Mouse (Mus musculus) C2C12 (cell line): ENCODE measurements around the gene Gucy2f. TPM values are rescaled to one million over a fixed set of nuclear protein-coding genes. Genes with fewer than 3 reads are reported as not detected.
"Not testable (repeated sequence)": the region's sequence is repeated elsewhere in the genome, so short reads cannot be mapped to it uniquely, and the experiment has no call there.

Experiments used
- H3K27me3 ChIP-seq: one replicate; pipeline ENCODE4 v1.6.1; 2011; ENCODE audit not compliant: control insufficient read depth, insufficient read depth, insufficient read length
- H3K36me3 ChIP-seq: one replicate; pipeline ENCODE4 v1.6.1; 2011; ENCODE audit not compliant: control insufficient read depth, insufficient read depth
- H3K4me3 ChIP-seq: one replicate; pipeline ENCODE4 v1.5.1; 2011; ENCODE audit warnings: mild to moderate bottlenecking, control low read depth; ENCODE audit not compliant: poor library complexity, insufficient read depth, severe bottlenecking
- H3K79me2 ChIP-seq: one replicate; pipeline ENCODE4 v1.6.1; 2011; ENCODE audit not compliant: control insufficient read depth, insufficient read depth
- H3K79me3 ChIP-seq: one replicate; pipeline ENCODE4 v1.6.1; 2011; ENCODE audit warnings: low read depth, control low read depth
- H3ac ChIP-seq: one replicate; pipeline ENCODE3; 2011; ENCODE audit warnings: low read depth; ENCODE audit not compliant: control insufficient read depth, insufficient read length
- CEBPB ChIP-seq: IDR thresholded peaks from one replicate; pipeline ENCODE4 v1.6.1; 2011; ENCODE audit warnings: low read depth, mild to moderate bottlenecking, control low read depth, moderate library complexity
- CTCF ChIP-seq: IDR thresholded peaks from one replicate; pipeline ENCODE4 v1.5.1; 2011; ENCODE audit not compliant: control insufficient read depth, insufficient read depth, insufficient read length
- FOSL1 ChIP-seq: IDR thresholded peaks from one replicate; pipeline ENCODE4 v1.8.0; 2011; ENCODE audit warnings: mild to moderate bottlenecking, low read length; ENCODE audit not compliant: poor library complexity, insufficient read depth, severe bottlenecking
- MAX ChIP-seq: IDR thresholded peaks from one replicate; pipeline ENCODE4 v1.6.1; 2011; ENCODE audit warnings: mild to moderate bottlenecking, control low read depth
- MYOD1 ChIP-seq: IDR thresholded peaks from one replicate; pipeline ENCODE4 v1.6.1; 2011; ENCODE audit warnings: low read depth; ENCODE audit not compliant: control insufficient read depth, insufficient read length
- MYOG ChIP-seq: IDR thresholded peaks from one replicate; pipeline ENCODE4 v1.6.1; 2011; ENCODE audit not compliant: control insufficient read depth, insufficient read length; ENCODE audit errors: extremely low read depth
- USF1 ChIP-seq: IDR thresholded peaks from one replicate; pipeline ENCODE4 v1.6.1; 2011; ENCODE audit warnings: low read depth, mild to moderate bottlenecking, control low read depth, moderate library complexity
- long read RNA-seq, 2 experiments: library from polyadenylated mRNA; unstranded; transcript quantifications; one replicate each; pipeline ENCODE4 v2.0.0; 2019 to 2020
- polyA plus RNA-seq: library from polyadenylated mRNA; unstranded; fragments of >200 nt; fragmentation: generic; extraction: Trizol; gene quantifications from one replicate; pipeline ENCODE4 v1.2.1, GENCODE M21; 2012; ENCODE audit warnings: missing spikeins

Gene Gucy2f
- not detected for polyA plus RNA-seq
- long read RNA-seq, experiment 1, result 0 reads
- long read RNA-seq, experiment 2, result 0 reads

DNA sequence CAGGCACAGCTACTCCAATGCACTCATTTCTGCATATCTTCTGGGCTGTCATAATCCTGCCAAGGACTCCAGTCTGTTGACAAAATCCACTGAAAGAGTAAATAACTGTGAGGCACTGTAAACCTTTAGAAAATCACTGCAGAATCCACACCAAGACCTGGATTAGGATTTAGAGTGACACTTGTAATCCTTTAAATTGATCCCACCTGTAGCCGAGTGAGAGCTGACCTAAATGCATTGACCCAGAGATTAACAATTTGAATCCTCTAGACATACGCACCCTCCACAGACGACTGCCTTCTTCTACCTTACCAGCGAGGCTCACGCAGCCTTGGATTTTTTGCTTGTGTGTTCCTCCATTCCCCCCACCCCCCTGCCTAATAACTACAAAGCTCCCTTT, at the start of gene Gucy2f:
Gene Gucy2f, minus strand, starts transcription at position 101 of the 400 bp plus-strand sequence.
- Histone ChIP-seq H3K36me3 (no peaks in the 10 kb centered on the region), H3ac (no peak within 1 kb of the TSS), H3K79me3 (no peaks in the 10 kb centered on the region), H3K27me3 (no peaks in the 10 kb centered on the region), H3K79me2 (no peaks in the 10 kb centered on the region), H3K4me3 (no peak within 1 kb of the TSS)
- TF ChIP-seq FOSL1, result no peak
- no peak for TF ChIP-seq USF1
- no peak for TF ChIP-seq MAX
- no peak for TF ChIP-seq CEBPB
- TF ChIP-seq MYOG, result no peak
- no peak for TF ChIP-seq MYOD1
- TF ChIP-seq CTCF, result no peak

DNA sequence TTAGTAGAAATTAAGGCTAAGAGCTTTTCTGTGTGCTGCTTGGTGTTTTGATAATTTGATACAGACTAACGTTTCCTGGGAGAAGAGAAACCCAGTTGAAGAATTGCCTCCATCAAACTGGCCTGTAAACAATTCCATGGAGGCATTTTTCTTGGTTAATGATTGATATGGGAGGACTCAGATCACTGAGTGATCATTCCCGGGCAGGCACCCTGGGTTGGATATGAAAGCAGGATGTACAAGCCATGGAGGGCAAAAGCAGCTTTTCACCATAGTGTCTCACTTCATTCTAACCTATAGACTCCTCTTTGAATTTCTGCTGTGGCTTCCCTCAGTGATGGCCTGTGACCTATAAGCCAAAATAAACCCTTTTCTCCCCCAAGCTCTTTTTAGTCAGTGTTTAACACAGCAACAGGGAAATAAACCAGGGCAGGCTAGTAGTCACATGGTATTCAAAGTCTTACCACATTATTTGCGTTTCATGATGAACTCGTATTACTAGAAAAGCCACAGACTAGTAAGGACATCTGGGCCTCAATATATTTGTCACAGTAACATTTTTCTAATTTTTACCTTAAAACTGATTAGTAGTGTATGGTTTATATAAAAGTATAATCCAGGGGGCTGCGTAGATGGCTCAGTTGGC, 49.1 kb upstream of the Gucy2f start:
- Histone ChIP-seq H3K79me3 (no peaks in the 10 kb centered on the region), H3K36me3 (no peaks in the 10 kb centered on the region), H3ac (no peak overlapping the region), H3K79me2 (no peaks in the 10 kb centered on the region), H3K27me3 (no peaks in the 10 kb centered on the region), H3K4me3 (no peak overlapping the region)
- no peak for TF ChIP-seq FOSL1
- no peak for TF ChIP-seq MYOD1
- no peak for TF ChIP-seq USF1
- TF ChIP-seq MAX, result no peak
- no peak for TF ChIP-seq CTCF
- no peak for TF ChIP-seq MYOG
- no peak for TF ChIP-seq CEBPB

DNA sequence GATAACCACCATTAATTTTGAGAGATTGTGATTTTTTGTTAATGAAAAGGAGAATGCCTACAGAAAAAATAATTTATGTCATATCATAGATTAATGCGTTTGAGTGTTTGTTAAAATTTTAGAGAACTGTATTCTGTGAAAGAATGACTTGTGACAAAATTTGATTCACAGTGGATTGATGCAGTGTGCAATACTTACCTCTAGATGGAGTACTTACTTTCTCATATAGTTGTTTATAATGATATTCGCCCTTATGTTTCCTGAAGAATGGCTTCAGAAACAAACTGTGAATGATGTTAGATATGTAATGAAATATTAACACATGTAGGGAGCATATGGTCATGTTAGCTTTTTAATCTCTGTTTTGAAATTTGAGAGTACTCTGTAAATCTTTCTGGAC, 40.4 kb upstream of the Gucy2f start:
- TF ChIP-seq USF1 (no peak), MAX (no peak), CTCF (no peak), MYOD1 (no peak), MYOG (no peak), CEBPB (no peak), FOSL1 (no peak)
- no peak overlapping the region for H3K4me3 ChIP-seq

DNA sequence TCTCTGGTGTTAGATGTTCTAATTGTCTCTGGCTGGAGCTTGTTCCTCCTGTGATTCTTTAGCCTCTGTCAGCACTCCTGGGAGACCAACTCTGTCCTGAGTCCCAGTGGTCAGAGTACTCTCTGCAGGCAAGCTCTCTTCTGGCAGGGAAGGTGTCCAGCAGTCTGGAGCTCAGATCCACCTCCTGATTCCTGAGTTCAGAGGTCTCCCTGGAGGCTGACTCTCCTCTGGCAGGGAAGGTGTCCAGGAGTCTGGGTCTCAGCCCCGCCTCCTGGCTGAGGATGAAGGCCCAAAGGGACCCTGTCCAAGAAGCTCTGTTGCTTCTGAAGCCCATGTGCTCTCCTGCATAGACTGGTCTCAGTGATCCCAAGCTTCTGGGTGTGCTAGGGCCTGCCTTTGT, 39.4 kb upstream of the Gucy2f start:
- not testable (repeated sequence) for H3K79me2 ChIP-seq, H3K27me3 ChIP-seq, H3K4me3 ChIP-seq, H3ac ChIP-seq, H3K36me3 ChIP-seq, H3K79me3 ChIP-seq

More for the DNA sequence above, 40.4 kb upstream of the Gucy2f start:
- Histone ChIP-seq H3K36me3 (no peaks in the 10 kb centered on the region), H3K79me2 (no peaks in the 10 kb centered on the region), H3ac (no peak overlapping the region), H3K79me3 (no peaks in the 10 kb centered on the region), H3K27me3 (no peaks in the 10 kb centered on the region)

DNA sequence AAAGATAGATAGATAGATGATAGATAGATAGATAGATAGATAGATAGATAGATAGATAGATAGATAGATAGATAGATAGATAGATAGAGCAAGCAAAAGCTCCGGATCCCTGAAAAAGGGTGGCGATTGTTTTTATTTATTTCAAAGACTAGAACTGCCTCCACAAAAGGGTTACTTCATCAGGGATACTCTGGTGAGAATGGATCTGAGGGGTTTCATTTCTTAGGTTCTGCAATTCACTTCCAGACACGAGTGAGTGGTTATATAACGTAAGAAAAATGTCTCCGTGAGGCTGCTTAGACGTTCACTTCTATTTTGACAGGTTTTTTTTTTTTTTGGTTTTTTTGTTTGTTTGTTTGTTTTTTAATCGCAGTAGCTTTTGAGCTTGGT, 32.0 kb upstream of the Gucy2f start:
- Histone ChIP-seq H3ac (no peak overlapping the region), H3K36me3 (no peaks in the 10 kb centered on the region), H3K79me2 (no peaks in the 10 kb centered on the region), H3K4me3 (no peak overlapping the region), H3K79me3 (no peaks in the 10 kb centered on the region), H3K27me3 (no peaks in the 10 kb centered on the region)
- no peak for TF ChIP-seq MYOD1
- TF ChIP-seq USF1, result no peak
- TF ChIP-seq FOSL1, result no peak
- no peak for TF ChIP-seq MYOG
- TF ChIP-seq CEBPB, result no peak
- no peak for TF ChIP-seq MAX

DNA sequence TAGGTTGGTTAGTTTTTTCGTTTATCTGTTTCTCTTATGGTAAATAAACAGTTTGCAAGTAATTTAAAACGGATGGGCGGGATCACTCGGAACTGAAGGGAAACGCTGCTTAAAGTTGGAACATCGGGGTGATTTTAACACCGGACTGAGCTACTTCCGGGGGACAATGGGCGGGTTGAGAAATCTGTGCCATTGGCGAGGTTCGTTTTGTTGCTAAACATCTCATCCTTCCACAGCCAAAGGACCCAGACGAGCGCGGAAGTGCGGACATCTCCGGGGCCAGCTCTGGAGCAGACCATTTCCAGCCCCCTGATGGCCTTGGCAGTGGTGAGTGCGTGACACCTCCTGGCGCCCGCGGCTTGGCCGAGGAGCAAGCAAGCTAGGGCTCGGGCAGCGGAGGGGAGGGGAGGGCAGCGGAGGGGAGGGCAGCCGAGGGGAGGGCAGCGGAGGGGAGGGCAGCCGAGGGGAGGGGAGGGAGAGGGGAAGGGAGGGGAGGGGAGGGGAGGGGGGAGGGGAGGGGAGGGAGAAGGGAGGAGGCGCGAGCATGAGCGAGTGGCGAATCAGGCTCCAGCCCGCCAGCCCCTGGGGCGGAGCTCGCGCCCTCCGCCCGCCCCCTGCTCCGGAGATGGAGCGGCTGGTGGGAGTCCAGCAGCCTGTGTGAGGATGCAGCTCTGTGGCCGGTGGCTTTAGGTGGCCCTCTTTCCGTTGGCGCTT, 31.5 kb upstream of the Gucy2f start:
- Histone ChIP-seq H3K79me2 (no peaks in the 10 kb centered on the region), H3K4me3 (peak overlapping the region; percentile 30), H3K79me3 (no peaks in the 10 kb centered on the region), H3K36me3 (no peaks in the 10 kb centered on the region), H3K27me3 (no peaks in the 10 kb centered on the region), H3ac (peak overlapping the region; percentile 61)
- TF ChIP-seq MYOD1 (no peak), MAX (no peak), CTCF (no peak), FOSL1 (no peak), CEBPB (no peak)
